Mouse (Mus musculus) gonadal fat pad, adult 2 months (tissue): ENCODE results near the gene Osbpl5. TPM values are rescaled to one million over a fixed set of nuclear protein-coding genes. Genes with fewer than 3 reads are reported as not detected.
"Not testable (repeated sequence)": the region's sequence is repeated elsewhere in the genome, so short reads cannot be mapped to it uniquely, and the experiment has no call there.

ENCODE experiments used
- DNase-seq: peaks from one replicate; pipeline ENCODE4 v3.0.0-alpha.2; 2012; ENCODE audit warnings: low read depth
- polyA plus RNA-seq: library from polyadenylated mRNA; depleted of rRNA; stranded (reverse); fragments of >200 nt; gene quantifications from 2 replicates; pipeline ENCODE4 v1.2.3, GENCODE M21; 2012; rRNA removed

Gene Osbpl5
- polyA plus RNA-seq, 1 experiment: 29.1 TPM

DNA sequence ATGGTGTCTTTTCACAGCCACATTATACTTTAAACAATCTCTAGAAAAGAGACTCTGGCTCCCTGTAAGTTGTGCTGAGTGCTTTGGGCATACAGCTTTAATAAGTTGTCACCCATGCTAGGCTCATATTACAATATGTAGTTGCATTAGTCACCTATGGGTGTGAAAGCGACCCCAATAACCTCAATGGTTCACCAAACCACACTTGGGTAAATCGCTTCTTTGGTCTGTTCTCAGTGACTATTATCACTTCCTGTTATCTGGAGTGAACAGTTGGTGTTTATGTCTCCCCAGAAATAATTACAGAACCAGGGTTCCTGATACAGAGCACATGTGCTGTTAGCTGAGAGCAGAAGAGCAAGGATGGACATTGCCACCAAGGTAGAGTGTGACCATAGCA, 112.8 kb downstream of the Osbpl5 start:
- not testable (repeated sequence) for DNase-seq

Other genes starting within 250 kb of the Osbpl5 start
- 62.2 and 73.5 TPM in 2 replicates for gene Nap1l4, start 207.9 kb downstream of the Osbpl5 start, polyA plus RNA-seq
- gene Cars, start 156.9 kb downstream of the Osbpl5 start, polyA plus RNA-seq: 17.0 and 18.5 TPM in 2 replicates
- gene Tnfrsf26, start 128.3 kb downstream of the Osbpl5 start, polyA plus RNA-seq: 0.28 and 0.36 TPM in 2 replicates
- 2.8 and 4.3 TPM in 2 replicates for gene Tnfrsf22, start 107.3 kb downstream of the Osbpl5 start, polyA plus RNA-seq
- gene Tnfrsf23, start 71.1 kb downstream of the Osbpl5 start, polyA plus RNA-seq: 2.2 and 2.6 TPM in 2 replicates
- gene Mrgprg, start 10.0 kb upstream of the Osbpl5 start, polyA plus RNA-seq: 1.7 TPM in 1 of 2 replicates, not detected in the other
- gene Mrgpre, start 27.5 kb upstream of the Osbpl5 start, polyA plus RNA-seq: 0.93 and 1.1 TPM in 2 replicates
- gene Nadsyn1, start 65.9 kb upstream of the Osbpl5 start, polyA plus RNA-seq: 8.4 and 11.5 TPM in 2 replicates
- 46.2 and 64.1 TPM in 2 replicates for gene Dhcr7, start 66.2 kb upstream of the Osbpl5 start, polyA plus RNA-seq
- gene Gm498, start 109.9 kb upstream of the Osbpl5 start, polyA plus RNA-seq: 2.3 and 3.1 TPM in 2 replicates
- gene Shank2, start 244.9 kb upstream of the Osbpl5 start, polyA plus RNA-seq: 0.34 and 1.3 TPM in 2 replicates